Mouse (Mus musculus): ENCODE measurements at regions not wholly inside any gene's neighbourhood (a gene's known extent, or its start where the extent isn't known, plus 50 kb on each side); places are given as distances from the start of the nearest gene placed in this dataset.
A peak's percentile ranks its signal among the peaks of the same experiment; 100 is the strongest.

- no peak for DNase-seq (ENCODE audit: low spot score)
Measured at GRCm38 (mm10) chr14:25052175-25052574, 406.8 kb upstream of the Zmiz1 start.

GRCm38 (mm10) chr14:25059351-25059750 is 399.6 kb upstream of the Zmiz1 start:
- DNase-seq (ENCODE audit: low spot score) = no peak

GRCm38 (mm10) chr14:25060285-25060684 is 398.7 kb upstream of the Zmiz1 start:
- no peak for DNase-seq (ENCODE audit: low spot score)

GRCm38 (mm10) chr14:25063090-25063489 is 395.9 kb upstream of the Zmiz1 start:
- no peak for DNase-seq (ENCODE audit: low spot score)

- DNase-seq (ENCODE audit: low spot score) = no peak
Measured at GRCm38 (mm10) chr14:25064190-25064947, 394.6 kb upstream of the Zmiz1 start.

GRCm38 (mm10) chr14:25067435-25067834 is 391.6 kb upstream of the Zmiz1 start:
- no peak for DNase-seq (ENCODE audit: low spot score)

GRCm38 (mm10) chr14:25068430-25068829 is 390.6 kb upstream of the Zmiz1 start:
- no peak for DNase-seq (ENCODE audit: low spot score)

GRCm38 (mm10) chr14:25073143-25073542 is 385.8 kb upstream of the Zmiz1 start:
- no peak for DNase-seq (ENCODE audit: low spot score)

GRCm38 (mm10) chr14:25074022-25074800 is 384.8 kb upstream of the Zmiz1 start:
- DNase-seq (ENCODE audit: low spot score) = peak; percentile 45

GRCm38 (mm10) chr14:25074891-25075290 is 384.1 kb upstream of the Zmiz1 start:
- no peak for DNase-seq (ENCODE audit: low spot score)

- no peak for DNase-seq (ENCODE audit: low spot score)
Measured at GRCm38 (mm10) chr14:25080431-25080830, 378.6 kb upstream of the Zmiz1 start.

- no peak for DNase-seq (ENCODE audit: low spot score)
Measured at GRCm38 (mm10) chr14:25083847-25084246, 375.1 kb upstream of the Zmiz1 start.

- DNase-seq (ENCODE audit: low spot score) = peak; percentile 22
Measured at GRCm38 (mm10) chr14:25096786-25097185, 362.2 kb upstream of the Zmiz1 start.

- no peak for DNase-seq (ENCODE audit: low spot score)
Measured at GRCm38 (mm10) chr14:25105391-25105790, 353.6 kb upstream of the Zmiz1 start.

- no peak for DNase-seq (ENCODE audit: low spot score)
Measured at GRCm38 (mm10) chr14:25106451-25106850, 352.5 kb upstream of the Zmiz1 start.

- no peak for DNase-seq (ENCODE audit: low spot score)
Measured at GRCm38 (mm10) chr14:25108101-25108652, 350.8 kb upstream of the Zmiz1 start.

GRCm38 (mm10) chr14:25108701-25109290 is 350.2 kb upstream of the Zmiz1 start:
- DNase-seq (ENCODE audit: low spot score) = peak; percentile 29

- DNase-seq (ENCODE audit: low spot score) = no peak
Measured at GRCm38 (mm10) chr14:25109691-25110090, 349.3 kb upstream of the Zmiz1 start.

- DNase-seq (ENCODE audit: low spot score) = no peak
Measured at GRCm38 (mm10) chr14:25112832-25113231, 346.2 kb upstream of the Zmiz1 start.

GRCm38 (mm10) chr14:25113326-25113725 is 345.7 kb upstream of the Zmiz1 start:
- DNase-seq (ENCODE audit: low spot score) = no peak

- DNase-seq (ENCODE audit: low spot score) = peak; percentile 82
Measured at GRCm38 (mm10) chr14:25116424-25116823, 342.6 kb upstream of the Zmiz1 start.

GRCm38 (mm10) chr14:25119999-25120398 is 339.0 kb upstream of the Zmiz1 start:
- no peak for DNase-seq (ENCODE audit: low spot score)

GRCm38 (mm10) chr14:25120506-25120905 is 338.5 kb upstream of the Zmiz1 start:
- no peak for DNase-seq (ENCODE audit: low spot score)

Measured in layer of hippocampus, adult 11-12 months (tissue).